Mouse (Mus musculus): ENCODE results near the gene Gapdhs. TPM values are rescaled to one million over a fixed set of nuclear protein-coding genes. Genes with fewer than 3 reads are reported as not detected.

Gene Gapdhs
- polyA plus RNA-seq, 1 experiment from 2014 or later = not detected

Other genes starting within 250 kb of the Gapdhs start
- gene Arhgap33, start 208.6 kb downstream of the Gapdhs start, polyA plus RNA-seq (2015; fragmentation: Nextera tagmentation; extraction: Ambion mirVana) = 2.0 and 2.3 TPM in 2 replicates
- gene Hspb6, start 191.5 kb downstream of the Gapdhs start, polyA plus RNA-seq (2015; fragmentation: Nextera tagmentation; extraction: Ambion mirVana) = 4.4 and 4.6 TPM in 2 replicates
- 1.8 and 2.3 TPM in 2 replicates for gene Proser3, start 191.4 kb downstream of the Gapdhs start, polyA plus RNA-seq (2015; fragmentation: Nextera tagmentation; extraction: Ambion mirVana)
- gene Lin37, start 183.8 kb downstream of the Gapdhs start, polyA plus RNA-seq (2015; fragmentation: Nextera tagmentation; extraction: Ambion mirVana) = 25.3 and 31.9 TPM in 2 replicates
- 49.4 TPM in 2 replicates for gene U2af1l4, start 180.4 kb downstream of the Gapdhs start, polyA plus RNA-seq (2015; fragmentation: Nextera tagmentation; extraction: Ambion mirVana)
- gene Gm49396, start 180.3 kb downstream of the Gapdhs start, polyA plus RNA-seq (2015; fragmentation: Nextera tagmentation; extraction: Ambion mirVana) = 3.4 and 3.8 TPM in 2 replicates
- 80.1 and 81.3 TPM in 2 replicates for gene Psenen, start 180.1 kb downstream of the Gapdhs start, polyA plus RNA-seq (2015; fragmentation: Nextera tagmentation; extraction: Ambion mirVana)
- gene Igflr1, start 178.3 kb downstream of the Gapdhs start, polyA plus RNA-seq (2015; fragmentation: Nextera tagmentation; extraction: Ambion mirVana) = 1.6 and 2.1 TPM in 2 replicates
- 2.8 and 3.8 TPM in 2 replicates for gene Kmt2b, start 155.0 kb downstream of the Gapdhs start, polyA plus RNA-seq (2015; fragmentation: Nextera tagmentation; extraction: Ambion mirVana)
- gene Zbtb32, start 144.8 kb downstream of the Gapdhs start, polyA plus RNA-seq (2015; fragmentation: Nextera tagmentation; extraction: Ambion mirVana) = 0.09 and 0.20 TPM in 2 replicates
- gene Upk1a, start 130.8 kb downstream of the Gapdhs start, polyA plus RNA-seq (2015; fragmentation: Nextera tagmentation; extraction: Ambion mirVana) = 0.09 and 0.50 TPM in 2 replicates
- gene Cox6b1, start 117.5 kb downstream of the Gapdhs start, polyA plus RNA-seq (2015; fragmentation: Nextera tagmentation; extraction: Ambion mirVana) = 690 and 705 TPM in 2 replicates
- gene Etv2, start 107.8 kb downstream of the Gapdhs start, polyA plus RNA-seq (2015; fragmentation: Nextera tagmentation; extraction: Ambion mirVana) = 0.09 TPM in 1 of 2 replicates, not detected in the other
- gene Rbm42, start 93.4 kb downstream of the Gapdhs start, polyA plus RNA-seq (2015; fragmentation: Nextera tagmentation; extraction: Ambion mirVana) = 58.0 and 59.4 TPM in 2 replicates
- gene Haus5, start 78.7 kb downstream of the Gapdhs start, polyA plus RNA-seq (2015; fragmentation: Nextera tagmentation; extraction: Ambion mirVana) = 38.2 and 38.7 TPM in 2 replicates
- not detected in 2 replicates for gene Pmis2, start 72.1 kb downstream of the Gapdhs start, polyA plus RNA-seq (2015; fragmentation: Nextera tagmentation; extraction: Ambion mirVana)
- gene 2200002J24Rik, start 44.8 kb downstream of the Gapdhs start, polyA plus RNA-seq (2015; fragmentation: Nextera tagmentation; extraction: Ambion mirVana) = 0.34 and 0.37 TPM in 2 replicates
- gene Atp4a, start 31.5 kb downstream of the Gapdhs start, polyA plus RNA-seq (2015; fragmentation: Nextera tagmentation; extraction: Ambion mirVana) = 1.1 and 1.7 TPM in 2 replicates
- gene Tmem147, start 14.1 kb downstream of the Gapdhs start, polyA plus RNA-seq (2015; fragmentation: Nextera tagmentation; extraction: Ambion mirVana) = 108 and 121 TPM in 2 replicates
- 0.08 and 0.22 TPM in 2 replicates for gene Sbsn, start 7.8 kb upstream of the Gapdhs start, polyA plus RNA-seq (2015; fragmentation: Nextera tagmentation; extraction: Ambion mirVana)
- gene Dmkn, start 20.1 kb upstream of the Gapdhs start, polyA plus RNA-seq (2015; fragmentation: Nextera tagmentation; extraction: Ambion mirVana) = 0.17 TPM in 1 of 2 replicates, not detected in the other
- gene Krtdap, start 44.2 kb upstream of the Gapdhs start, polyA plus RNA-seq (2015; fragmentation: Nextera tagmentation; extraction: Ambion mirVana) = 0.27 TPM in 1 of 2 replicates, not detected in the other
- 0.35 and 0.46 TPM in 2 replicates for gene Ffar2, start 80.1 kb upstream of the Gapdhs start, polyA plus RNA-seq (2015; fragmentation: Nextera tagmentation; extraction: Ambion mirVana)
- not detected in 2 replicates for gene Ffar3, start 112.5 kb upstream of the Gapdhs start, polyA plus RNA-seq (2015; fragmentation: Nextera tagmentation; extraction: Ambion mirVana)
- not detected in 2 replicates for gene Ffar1, start 117.9 kb upstream of the Gapdhs start, polyA plus RNA-seq (2015; fragmentation: Nextera tagmentation; extraction: Ambion mirVana)
- 0.07 and 0.16 TPM in 2 replicates for gene Cd22, start 136.7 kb upstream of the Gapdhs start, polyA plus RNA-seq (2015; fragmentation: Nextera tagmentation; extraction: Ambion mirVana)
- 0.16 and 0.20 TPM in 2 replicates for gene Mag, start 171.2 kb upstream of the Gapdhs start, polyA plus RNA-seq (2015; fragmentation: Nextera tagmentation; extraction: Ambion mirVana)
- not detected in 2 replicates for gene Hamp2, start 181.0 kb upstream of the Gapdhs start, polyA plus RNA-seq (2015; fragmentation: Nextera tagmentation; extraction: Ambion mirVana)
- 2.0 and 3.7 TPM in 2 replicates for gene Hamp, start 200.4 kb upstream of the Gapdhs start, polyA plus RNA-seq (2015; fragmentation: Nextera tagmentation; extraction: Ambion mirVana)
- gene Usf2, start 213.1 kb upstream of the Gapdhs start, polyA plus RNA-seq (2015; fragmentation: Nextera tagmentation; extraction: Ambion mirVana) = 9.7 and 10.4 TPM in 2 replicates
- 20.9 and 22.3 TPM in 2 replicates for gene Lsr, start 229.8 kb upstream of the Gapdhs start, polyA plus RNA-seq (2015; fragmentation: Nextera tagmentation; extraction: Ambion mirVana)
- 2.1 TPM in 2 replicates for gene Fam187b, start 230.1 kb upstream of the Gapdhs start, polyA plus RNA-seq (2015; fragmentation: Nextera tagmentation; extraction: Ambion mirVana)

Measured in liver, embryonic 13.5 days (tissue).